Mouse (Mus musculus) myocyte (in vitro differentiated cells): ENCODE data around the gene Sema7a. TPM values are rescaled to one million over a fixed set of nuclear protein-coding genes. Genes with fewer than 3 reads are reported as not detected.

Experiments used
- H3K27me3 ChIP-seq: one replicate; pipeline ENCODE4 v1.6.1; 2011; ENCODE audit not compliant: control insufficient read depth, insufficient read depth, insufficient read length
- H3K36me3 ChIP-seq: one replicate; pipeline ENCODE4 v1.6.1; 2011; ENCODE audit not compliant: control insufficient read depth, insufficient read depth
- H3K4me2 ChIP-seq: one replicate; pipeline ENCODE4 v1.6.1; 2011; ENCODE audit warnings: low read depth, control low read depth
- H3K4me3 ChIP-seq: one replicate; pipeline ENCODE4 v1.5.1; 2011; ENCODE audit warnings: mild to moderate bottlenecking, control low read depth, moderate library complexity
- H3K79me2 ChIP-seq: one replicate; pipeline ENCODE4 v1.6.1; 2011; ENCODE audit not compliant: control insufficient read depth, insufficient read depth
- H3ac ChIP-seq: one replicate; pipeline ENCODE4 v1.6.1; 2011; ENCODE audit not compliant: control insufficient read depth, insufficient read length
- CEBPB ChIP-seq: IDR thresholded peaks from 2 replicates; pipeline ENCODE4 v1.6.1; 2011; ENCODE audit warnings: mild to moderate bottlenecking, moderate library complexity; ENCODE audit not compliant: poor library complexity, insufficient read depth, severe bottlenecking
- E2F4 ChIP-seq: IDR thresholded peaks from one replicate; pipeline ENCODE4 v1.6.1; 2011; ENCODE audit warnings: mild to moderate bottlenecking, control low read depth, moderate library complexity; ENCODE audit not compliant: insufficient read depth
- MAX ChIP-seq: IDR thresholded peaks from one replicate; pipeline ENCODE4 v1.6.1; 2011; ENCODE audit warnings: low read depth, mild to moderate bottlenecking, control low read depth
- MYOD1 ChIP-seq, 3 experiments: IDR thresholded peaks; one replicate each; pipeline ENCODE4 v1.6.1; 2011; ENCODE audit warnings: control low read depth in 2 of 3, low read depth in 2 of 3, mild to moderate bottlenecking in 2 of 3, moderate library complexity in 1 of 3; ENCODE audit not compliant: insufficient read length in 2 of 3, control insufficient read depth in 1 of 3
- MYOG ChIP-seq, 3 experiments: IDR thresholded peaks; one replicate each; pipeline ENCODE4 v1.6.1; 2011; ENCODE audit warnings: control low read depth in 2 of 3, low read depth in 2 of 3, mild to moderate bottlenecking in 2 of 3; ENCODE audit not compliant: insufficient read length in 2 of 3, control insufficient read depth in 1 of 3, insufficient read depth in 1 of 3
- POLR2A ChIP-seq: IDR thresholded peaks from one replicate; pipeline ENCODE4 v1.6.1; 2011; ENCODE audit warnings: low read depth, mild to moderate bottlenecking, control low read depth, moderate library complexity; ENCODE audit not compliant: insufficient read length
- POLR2AphosphoS2 ChIP-seq: IDR thresholded peaks from one replicate; pipeline ENCODE4 v1.6.1; 2011; ENCODE audit warnings: low read depth, control low read depth; ENCODE audit not compliant: insufficient read length
- REST ChIP-seq: IDR thresholded peaks from one replicate; pipeline ENCODE4 v1.6.1; 2011; ENCODE audit warnings: mild to moderate bottlenecking, control low read depth, moderate library complexity; ENCODE audit not compliant: insufficient read depth, insufficient read length
- SRF ChIP-seq: IDR thresholded peaks from one replicate; pipeline ENCODE4 v1.6.1; 2011; ENCODE audit warnings: low read depth; ENCODE audit not compliant: control insufficient read depth, insufficient read length
- TCF12 ChIP-seq: IDR thresholded peaks from one replicate; pipeline ENCODE4 v1.6.1; 2011; ENCODE audit warnings: mild to moderate bottlenecking, control low read depth; ENCODE audit not compliant: poor library complexity, insufficient read depth, severe bottlenecking
- TCF3 ChIP-seq: IDR thresholded peaks from one replicate; pipeline ENCODE4 v1.6.1; 2011; ENCODE audit warnings: low read depth, control low read depth; ENCODE audit not compliant: insufficient read length
- USF1 ChIP-seq: IDR thresholded peaks from one replicate; pipeline ENCODE4 v1.6.1; 2011; ENCODE audit warnings: low read depth, mild to moderate bottlenecking, control low read depth, moderate library complexity
- polyA plus RNA-seq: library from polyadenylated mRNA; unstranded; fragments of >200 nt; fragmentation: generic; extraction: Trizol; gene quantifications from one replicate; pipeline ENCODE4 v1.2.1, GENCODE M21; 2012; ENCODE audit warnings: missing spikeins

Sema7a gene
- polyA plus RNA-seq, 1 experiment = 27.4 TPM

DNA sequence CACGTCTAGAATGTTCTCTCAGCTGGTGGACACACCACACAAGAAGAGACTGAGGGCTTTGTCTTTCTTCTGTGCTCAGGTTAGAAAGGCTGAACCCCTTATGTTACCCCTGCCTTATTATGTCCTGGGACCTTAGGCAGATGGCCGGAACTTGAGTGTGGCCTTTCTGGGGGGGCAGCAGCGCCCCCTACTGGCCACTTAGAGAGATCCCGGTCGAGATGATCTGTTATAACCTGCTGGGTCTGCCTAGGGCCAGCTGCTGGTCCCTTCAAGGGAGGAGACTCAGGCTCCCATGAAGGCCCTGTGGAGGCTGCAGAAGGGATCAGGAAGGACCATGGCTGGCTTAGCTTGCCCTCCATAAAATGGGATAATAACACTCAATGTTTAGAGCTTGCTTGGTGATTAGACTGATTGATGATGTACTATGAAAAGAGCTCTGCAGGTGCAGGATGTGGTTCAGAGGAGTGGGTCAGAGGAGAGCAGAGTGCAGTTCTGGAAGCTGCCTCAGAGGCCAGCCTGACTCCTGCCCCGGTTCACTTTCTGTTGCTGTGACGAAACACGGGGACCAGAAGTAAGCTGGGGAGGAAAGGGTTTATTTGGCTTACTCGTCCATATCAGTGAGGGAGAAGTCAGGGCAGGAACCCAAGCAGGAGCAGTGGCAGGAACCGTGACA, 50.7 kb downstream of the Sema7a start:
- Histone ChIP-seq H3K36me3 (no peaks in the 10 kb centered on the region), H3K4me3 (no peak overlapping the region), H3K79me2 (no peaks in the 10 kb centered on the region), H3K27me3 (no peaks in the 10 kb centered on the region), H3ac (no peak overlapping the region), H3K4me2 (no peak overlapping the region)
- no peak for TF ChIP-seq POLR2A
- no peak for TF ChIP-seq TCF12
- TF ChIP-seq CEBPB = no peak
- no peak for TF ChIP-seq USF1
- TF ChIP-seq MYOD1 (IDR thresholded peaks at IDR 0.05; ENCODE audit: control insufficient read depth in 1 of 3, insufficient read length in 2 of 3, low read depth in 2 of 3) = no peak
- no peak for TF ChIP-seq REST
- TF ChIP-seq E2F4 = no peak
- TF ChIP-seq TCF3 = no peak
- TF ChIP-seq SRF = no peak
- no peak for TF ChIP-seq MAX
- TF ChIP-seq MYOG (IDR thresholded peaks at IDR 0.05; ENCODE audit: control insufficient read depth in 1 of 3, insufficient read depth in 1 of 3, insufficient read length in 2 of 3, low read depth in 2 of 3) = no peak
- TF ChIP-seq POLR2AphosphoS2 = no peak

DNA sequence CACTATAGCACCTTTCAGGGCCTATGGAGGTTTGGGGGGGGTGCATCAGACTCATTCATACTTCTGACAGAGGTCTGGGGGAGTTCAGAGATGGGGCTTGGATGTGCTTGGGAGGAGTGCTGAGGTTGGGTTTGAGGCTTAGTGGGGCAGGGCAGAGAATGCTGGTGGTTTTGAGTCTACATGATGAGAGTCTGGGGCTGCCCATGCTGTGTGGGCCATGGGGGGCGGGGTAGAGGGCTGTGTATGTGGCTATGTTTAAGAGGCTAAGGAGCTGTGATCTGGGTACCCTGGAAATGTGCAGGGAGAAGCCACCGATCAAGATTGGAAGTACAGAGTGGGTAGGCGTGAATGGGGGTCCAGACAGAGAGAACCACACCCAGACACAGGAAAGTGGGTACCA, 52.1 kb downstream of the Sema7a start:
- Histone ChIP-seq H3K36me3 (no peaks in the 10 kb centered on the region), H3K27me3 (no peaks in the 10 kb centered on the region), H3K4me3 (no peak overlapping the region), H3K79me2 (no peaks in the 10 kb centered on the region), H3K4me2 (no peak overlapping the region), H3ac (no peak overlapping the region)
- TF ChIP-seq REST = no peak
- TF ChIP-seq MYOG (IDR thresholded peaks at IDR 0.05; ENCODE audit: control insufficient read depth in 1 of 3, insufficient read depth in 1 of 3, insufficient read length in 2 of 3, low read depth in 2 of 3) = no peak
- TF ChIP-seq MAX = no peak
- TF ChIP-seq TCF12 = no peak

DNA sequence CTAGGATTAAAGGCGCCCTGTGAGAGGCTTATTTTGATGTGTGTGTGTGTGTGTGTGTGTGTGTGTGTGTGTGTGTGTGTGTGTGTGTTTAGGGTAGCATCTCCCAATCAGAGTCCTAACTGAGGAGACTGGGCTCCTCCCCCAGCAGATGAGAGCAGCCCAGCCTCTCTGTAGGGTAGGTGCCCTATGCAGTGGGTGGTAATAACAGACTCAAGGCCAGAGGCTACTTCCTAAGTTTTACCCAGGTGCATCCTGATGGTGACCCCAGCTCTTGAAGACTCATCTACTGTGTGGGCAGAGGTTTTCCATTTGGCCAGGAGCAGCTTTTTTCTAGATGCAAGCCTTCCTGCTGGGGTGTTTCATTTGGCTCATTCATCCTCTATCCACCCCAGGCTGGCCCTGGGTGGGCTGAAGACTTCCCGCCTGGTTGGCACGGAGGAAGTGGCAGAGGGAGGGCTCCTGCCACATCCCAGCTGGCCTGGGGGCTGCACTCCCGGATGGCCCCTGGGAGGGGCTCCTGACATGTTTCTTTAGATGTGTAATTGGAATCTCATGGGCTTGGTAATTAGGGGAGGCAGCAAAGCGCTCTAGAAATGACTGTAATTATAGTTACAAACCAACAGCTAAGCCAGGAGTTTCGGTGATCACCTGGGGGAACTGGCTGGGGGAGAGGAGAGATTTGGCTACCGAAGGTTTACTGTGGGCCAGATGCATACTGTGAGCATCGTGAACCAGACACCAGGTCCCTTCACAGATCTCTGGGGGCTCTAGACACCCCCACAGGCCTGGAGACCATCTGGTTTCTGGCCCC, 53.1 kb downstream of the Sema7a start:
- Histone ChIP-seq H3K4me3 (no peak overlapping the region), H3ac (no peak overlapping the region), H3K27me3 (no peaks in the 10 kb centered on the region), H3K4me2 (no peak overlapping the region), H3K36me3 (no peaks in the 10 kb centered on the region), H3K79me2 (no peaks in the 10 kb centered on the region)
- TF ChIP-seq E2F4 (no peak), REST (no peak), MYOD1 (IDR thresholded peaks at IDR 0.05; ENCODE audit: control insufficient read depth in 1 of 3, insufficient read length in 2 of 3, low read depth in 2 of 3) (no peak), SRF (no peak), CEBPB (no peak), TCF3 (no peak)

DNA sequence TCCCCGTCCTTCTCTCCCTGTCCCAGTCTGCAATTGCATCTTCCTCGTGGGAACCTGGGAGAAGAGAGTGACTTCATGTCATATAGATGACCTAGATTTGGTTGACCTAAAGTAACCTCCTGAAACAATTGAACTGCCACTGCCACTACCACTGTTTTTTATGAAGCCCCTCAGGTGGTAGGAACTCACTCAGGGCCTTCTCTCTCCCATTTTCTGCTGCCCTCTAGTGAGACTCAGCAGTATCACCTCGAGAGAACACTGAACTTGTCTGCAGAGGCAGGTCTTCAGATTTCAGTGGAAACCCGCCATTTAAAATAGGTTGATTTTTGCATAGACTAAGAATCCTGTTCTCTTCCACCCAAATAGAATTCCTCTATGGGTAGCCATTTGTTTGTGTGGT, 55.4 kb downstream of the Sema7a start:
- Histone ChIP-seq H3K27me3 (peaks cover 8% of the 10 kb centered on the region), H3K79me2 (no peaks in the 10 kb centered on the region), H3ac (no peak overlapping the region), H3K4me2 (no peak overlapping the region), H3K4me3 (no peak overlapping the region), H3K36me3 (no peaks in the 10 kb centered on the region)
- TF ChIP-seq MYOG (IDR thresholded peaks at IDR 0.05; ENCODE audit: control insufficient read depth in 1 of 3, insufficient read depth in 1 of 3, insufficient read length in 2 of 3, low read depth in 2 of 3) (no peak), TCF3 (no peak), TCF12 (no peak)

DNA sequence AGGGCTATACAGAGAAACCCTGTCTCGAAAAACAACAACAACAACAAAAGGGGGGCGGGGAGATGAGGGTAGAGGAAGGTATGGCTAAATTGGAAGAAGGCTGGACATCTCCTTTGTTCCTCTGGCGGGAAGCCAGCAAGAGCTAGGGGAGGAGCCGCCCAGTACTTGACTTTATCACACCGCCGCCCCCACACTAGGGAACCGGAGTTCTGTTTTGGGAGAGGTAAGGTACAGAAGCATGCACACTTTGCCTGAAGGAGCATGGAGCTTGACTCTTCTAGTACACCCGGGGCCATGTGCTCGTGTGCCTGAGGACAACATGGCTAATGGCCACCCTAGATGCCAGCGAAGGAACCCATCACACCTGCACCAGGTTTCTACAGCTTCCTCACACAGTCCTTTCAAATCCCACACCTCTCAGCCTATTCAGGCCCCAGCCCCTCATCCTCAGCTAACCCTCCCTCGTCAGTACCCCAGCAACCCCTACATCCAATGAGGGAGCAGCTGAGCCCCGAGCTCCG, 57.7 kb downstream of the Sema7a start:
- Histone ChIP-seq H3K27me3 (peaks cover 8% of the 10 kb centered on the region), H3K79me2 (no peaks in the 10 kb centered on the region), H3K4me2 (no peak overlapping the region), H3K36me3 (no peaks in the 10 kb centered on the region), H3ac (no peak overlapping the region), H3K4me3 (no peak overlapping the region)
- no peak for TF ChIP-seq POLR2A
- no peak for TF ChIP-seq TCF3
- no peak for TF ChIP-seq MYOD1 (IDR thresholded peaks at IDR 0.05; ENCODE audit: control insufficient read depth in 1 of 3, insufficient read length in 2 of 3, low read depth in 2 of 3)
- TF ChIP-seq USF1 = no peak
- TF ChIP-seq MYOG (IDR thresholded peaks at IDR 0.05; ENCODE audit: control insufficient read depth in 1 of 3, insufficient read depth in 1 of 3, insufficient read length in 2 of 3, low read depth in 2 of 3) = no peak
- no peak for TF ChIP-seq CEBPB
- no peak for TF ChIP-seq REST
- TF ChIP-seq TCF12 = no peak
- TF ChIP-seq MAX = no peak
